Mouse (Mus musculus) lung, embryonic 14.5 days (tissue): ENCODE results near the gene Pot1a. TPM values are rescaled to one million over a fixed set of nuclear protein-coding genes. Genes with fewer than 3 reads are reported as not detected.

Experiments used
- ATAC-seq: fragments of 200-750 bp; cut with Nextera tagmentation; 2 replicates; pipeline ENCODE4 v1.8.0; 2017; ENCODE audit warnings: mild to moderate bottlenecking, moderate TSS enrichment, moderate library complexity; ENCODE audit not compliant: insufficient read depth
- DNase-seq: peaks from one replicate; pipeline ENCODE4 v3.0.0-alpha.2; 2015
- H3K27ac ChIP-seq: fragments of 300-500 bp; sonication (generic); 2 replicates; pipeline ENCODE4 v1.5.1; 2014; ENCODE audit warnings: low read depth, mild to moderate bottlenecking, moderate library complexity
- H3K27me3 ChIP-seq: fragments of 300-500 bp; sonication (generic); 2 replicates; pipeline ENCODE4 v1.6.1; 2014; ENCODE audit warnings: low read length, control low read depth; ENCODE audit not compliant: insufficient read depth
- H3K36me3 ChIP-seq: fragments of 300-500 bp; sonication (generic); 2 replicates; pipeline ENCODE4 v1.6.1; 2014; ENCODE audit warnings: control low read depth; ENCODE audit not compliant: insufficient read depth
- H3K4me1 ChIP-seq: fragments of 300-500 bp; sonication (generic); 2 replicates; pipeline ENCODE4 v1.6.1; 2014; ENCODE audit warnings: antibody characterized with exemption, control low read depth; ENCODE audit not compliant: insufficient read depth
- H3K4me2 ChIP-seq: fragments of 300-500 bp; sonication (generic); 2 replicates; pipeline ENCODE4 v1.6.1; 2014; ENCODE audit warnings: mild to moderate bottlenecking
- H3K4me3 ChIP-seq: fragments of 300-500 bp; sonication (generic); 2 replicates; pipeline ENCODE4 v1.5.1; 2014; ENCODE audit warnings: low read depth, low read length
- H3K9ac ChIP-seq: fragments of 300-500 bp; sonication (generic); 2 replicates; pipeline ENCODE4 v1.6.1; 2014
- H3K9me3 ChIP-seq: fragments of 300-500 bp; sonication (generic); 2 replicates; pipeline ENCODE4 v1.6.1; 2016; ENCODE audit warnings: low read depth, low read length, control low read depth
- CTCF ChIP-seq: IDR thresholded peaks from 2 replicates; pipeline ENCODE4 v1.5.1; 2016; ENCODE audit warnings: antibody characterized with exemption, low read depth
- WGBS: fragments of 180-500 bp; shearing (Covaris S2); extraction: QIAGEN DNeasy Blood & Tissue Kit; methylation state at CpG from one replicate; pipeline ENCODE4 v1.1.7; 2014; 5-methylcytosine and 5-hydroxymethylcytosine counted together
- polyA plus RNA-seq: library from polyadenylated mRNA; unstranded; fragments of >200 nt; fragmentation: Nextera tagmentation; extraction: Ambion mirVana; gene quantifications from 2 replicates; pipeline ENCODE4 v1.2.1, GENCODE M21; 2014

The Pot1a gene
- polyA plus RNA-seq = 34.3 and 39.6 TPM in 2 replicates

GRCm38 (mm10) chr6:25808806-25809495 lies at the start of gene Pot1a:
TSS of gene Pot1a (minus strand) at chr6:25809246.
- DNase-seq (peak; percentile 99), ATAC-seq (peak; percentile 99)
- peak within 1 kb of the TSS; percentile 59 for H3K4me3 ChIP-seq
- no peak for TF ChIP-seq CTCF
- under 1% methylated on average over 34 of the region's 34 CpGs for WGBS
- H3K27me3 ChIP-seq = no peaks in the 10 kb centered on the region
- peak within 1 kb of the TSS; percentile 91 for H3K27ac ChIP-seq
- no peaks in the 10 kb centered on the region for H3K4me1 ChIP-seq
- H3K4me2 ChIP-seq = peak within 1 kb of the TSS; percentile 65
- H3K9me3 ChIP-seq = no peaks in the 10 kb centered on the region
- H3K9ac ChIP-seq = peak within 1 kb of the TSS; percentile 78
- H3K36me3 ChIP-seq = 0 out of 2 replicates have a peak, but pooled peaks cover 3% of the 10 kb centered on the region

- no peak overlapping the region for H3K27ac ChIP-seq
- H3K27me3 ChIP-seq = no peaks in the 10 kb centered on the region
- H3K9ac ChIP-seq = no peak overlapping the region
- no peak for ATAC-seq
- no peaks in the 10 kb centered on the region for H3K36me3 ChIP-seq
- H3K4me3 ChIP-seq = no peak overlapping the region
- no peak overlapping the region for H3K4me2 ChIP-seq
- DNase-seq = no peak
- H3K4me1 ChIP-seq = no peaks in the 10 kb centered on the region
- no peaks in the 10 kb centered on the region for H3K9me3 ChIP-seq
- WGBS = 39% methylated on average over 2 of the region's 2 CpGs
- no peak for TF ChIP-seq CTCF
Measured at GRCm38 (mm10) chr6:25836261-25836660, 27.2 kb upstream of the Pot1a start.

- Histone ChIP-seq H3K4me2 (no peak overlapping the region), H3K27ac (no peak overlapping the region), H3K4me1 (no peaks in the 10 kb centered on the region), H3K9ac (no peak overlapping the region), H3K27me3 (no peaks in the 10 kb centered on the region), H3K36me3 (peaks cover 11% of the 10 kb centered on the region; the same call in 1 of the 2 replicates), H3K9me3 (no peaks in the 10 kb centered on the region), H3K4me3 (no peak overlapping the region)
- 87% methylated on average over 3 of the region's 3 CpGs for WGBS
- no peak for DNase-seq
- no peak for ATAC-seq
- no peak for TF ChIP-seq CTCF
Measured at GRCm38 (mm10) chr6:25806021-25806420, 3.0 kb downstream of the Pot1a start.

GRCm38 (mm10) chr6:25802269-25802668 lies 6.8 kb downstream of the Pot1a start:
- peak; percentile 81 for DNase-seq
- ATAC-seq = peak; percentile 63; the same call in 1 of the 2 replicates
- 34% methylated on average over 3 of the region's 3 CpGs for WGBS

GRCm38 (mm10) chr6:25801230-25801629 lies 7.8 kb downstream of the Pot1a start:
- no peak for TF ChIP-seq CTCF
- no peak overlapping the region for H3K9ac ChIP-seq
- no peaks in the 10 kb centered on the region for H3K9me3 ChIP-seq
- H3K36me3 ChIP-seq = peaks cover 24% of the 10 kb centered on the region; the same call in 1 of the 2 replicates
- H3K27ac ChIP-seq = no peak overlapping the region
- DNase-seq (no peak), ATAC-seq (no peak)
- H3K4me2 ChIP-seq = no peak overlapping the region
- WGBS = 94% methylated on average over 6 of the region's 6 CpGs
- no peaks in the 10 kb centered on the region for H3K27me3 ChIP-seq
- H3K4me1 ChIP-seq = no peaks in the 10 kb centered on the region
- H3K4me3 ChIP-seq = no peak overlapping the region

More at GRCm38 (mm10) chr6:25802269-25802668, 6.8 kb downstream of the Pot1a start:
- Histone ChIP-seq H3K4me2 (no peak overlapping the region), H3K4me1 (no peaks in the 10 kb centered on the region), H3K27me3 (no peaks in the 10 kb centered on the region), H3K36me3 (peaks cover 20% of the 10 kb centered on the region; the same call in 1 of the 2 replicates), H3K27ac (no peak overlapping the region), H3K4me3 (no peak overlapping the region), H3K9ac (no peak overlapping the region), H3K9me3 (no peaks in the 10 kb centered on the region)
- TF ChIP-seq CTCF = no peak

GRCm38 (mm10) chr6:25768238-25768637 lies 40.8 kb downstream of the Pot1a start:
- Histone ChIP-seq H3K9me3 (no peaks in the 10 kb centered on the region), H3K27me3 (no peaks in the 10 kb centered on the region)

GRCm38 (mm10) chr6:25767552-25767951 lies 41.5 kb downstream of the Pot1a start:
- H3K4me1 ChIP-seq = no peaks in the 10 kb centered on the region
- no peaks in the 10 kb centered on the region for H3K27me3 ChIP-seq
- no peak overlapping the region for H3K27ac ChIP-seq
- H3K36me3 ChIP-seq = peaks cover 39% of the 10 kb centered on the region; the same call in 1 of the 2 replicates
- H3K4me2 ChIP-seq = no peak overlapping the region
- ATAC-seq (no peak), DNase-seq (no peak)
- no peaks in the 10 kb centered on the region for H3K9me3 ChIP-seq
- WGBS = 84% methylated on average over 8 of the region's 8 CpGs
- TF ChIP-seq CTCF = no peak
- H3K4me3 ChIP-seq = no peak overlapping the region
- H3K9ac ChIP-seq = no peak overlapping the region

More at GRCm38 (mm10) chr6:25768238-25768637, 40.8 kb downstream of the Pot1a start:
- no peak for TF ChIP-seq CTCF
- H3K36me3 ChIP-seq = peaks cover 37% of the 10 kb centered on the region; the same call in 1 of the 2 replicates
- 85% methylated on average over 3 of the region's 3 CpGs for WGBS
- ATAC-seq (no peak), DNase-seq (no peak)
- no peak overlapping the region for H3K4me2 ChIP-seq
- no peak overlapping the region for H3K9ac ChIP-seq
- H3K4me3 ChIP-seq = no peak overlapping the region
- H3K4me1 ChIP-seq = no peaks in the 10 kb centered on the region
- no peak overlapping the region for H3K27ac ChIP-seq
